Mouse (Mus musculus): Measurements from ENCODE around the gene Tnfrsf26. TPM values are rescaled to one million over a fixed set of nuclear protein-coding genes. Genes with fewer than 3 reads are reported as not detected.

The Tnfrsf26 gene
- polyA plus RNA-seq, 1 experiment, result 7.4 TPM

- no peaks in the 10 kb centered on the region for H3K27me3 ChIP-seq (ENCODE audit: control insufficient read depth, insufficient read depth, low read length)
- H3K36me3 ChIP-seq (ENCODE audit: control insufficient read depth, insufficient read depth, low read length), result no peaks in the 10 kb centered on the region
- H3K4me1 ChIP-seq (replicated peaks; ENCODE audit: control insufficient read depth, insufficient read depth, low read length), result peaks cover 21% of the 10 kb centered on the region
- TF ChIP-seq CTCF (IDR thresholded peaks at IDR 0.05; ENCODE audit: borderline replicate concordance, control insufficient read depth, extremely low read depth, insufficient read depth, low read length, poor library complexity) (no peak), POLR2A (IDR thresholded peaks at IDR 0.05; ENCODE audit: control insufficient read depth, extremely low read depth, insufficient read depth, low read length, poor library complexity) (no peak)
- no peak for DNase-seq
- H3K4me3 ChIP-seq (ENCODE audit: control insufficient read depth, insufficient read depth, low read length), result no peak overlapping the region
- 23% methylated on average over 3 of the region's 3 CpGs for WGBS
- H3K27ac ChIP-seq (ENCODE audit: control insufficient read depth, insufficient read depth, low read length), result no peak overlapping the region; the same call in 1 of the 2 replicates
Observed at GRCm38 (mm10) chr7:143624561-143624960, 4.0 kb downstream of the Tnfrsf26 start.

DNA sequence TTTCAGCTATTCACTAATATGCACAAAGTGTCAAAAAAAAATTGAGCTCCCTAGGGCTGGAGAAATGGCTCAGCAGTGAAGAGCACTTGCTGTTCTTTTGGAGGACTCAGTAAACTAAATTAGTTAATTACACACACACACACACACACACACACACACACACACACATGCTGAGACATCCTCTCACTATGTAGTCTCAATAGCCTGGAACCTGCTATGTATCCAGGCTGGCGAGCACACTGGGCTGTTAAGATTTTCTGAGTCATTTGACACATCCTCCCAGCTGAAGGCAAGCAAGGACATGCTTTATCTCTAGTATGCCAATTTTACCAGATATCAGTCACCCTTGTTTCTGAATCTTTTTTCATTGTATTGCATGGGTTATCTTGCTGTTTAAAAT, 7.6 kb downstream of the Tnfrsf26 start:
- Histone ChIP-seq H3K36me3 (ENCODE audit: control insufficient read depth, insufficient read depth, low read length) (peaks cover 16% of the 10 kb centered on the region), H3K4me1 (replicated peaks; ENCODE audit: control insufficient read depth, insufficient read depth, low read length) (peaks cover 5% of the 10 kb centered on the region), H3K27me3 (ENCODE audit: control insufficient read depth, insufficient read depth, low read length) (no peaks in the 10 kb centered on the region), H3K27ac (ENCODE audit: control insufficient read depth, insufficient read depth, low read length) (no peak overlapping the region), H3K4me3 (ENCODE audit: control insufficient read depth, insufficient read depth, low read length) (no peak overlapping the region)
- TF ChIP-seq CTCF (IDR thresholded peaks at IDR 0.05; ENCODE audit: borderline replicate concordance, control insufficient read depth, extremely low read depth, insufficient read depth, low read length, poor library complexity), result no peak
- TF ChIP-seq POLR2A (IDR thresholded peaks at IDR 0.05; ENCODE audit: control insufficient read depth, extremely low read depth, insufficient read depth, low read length, poor library complexity), result no peak
- 86% methylated on average over 1 of the region's 1 CpGs for WGBS
- DNase-seq, result no peak

DNA sequence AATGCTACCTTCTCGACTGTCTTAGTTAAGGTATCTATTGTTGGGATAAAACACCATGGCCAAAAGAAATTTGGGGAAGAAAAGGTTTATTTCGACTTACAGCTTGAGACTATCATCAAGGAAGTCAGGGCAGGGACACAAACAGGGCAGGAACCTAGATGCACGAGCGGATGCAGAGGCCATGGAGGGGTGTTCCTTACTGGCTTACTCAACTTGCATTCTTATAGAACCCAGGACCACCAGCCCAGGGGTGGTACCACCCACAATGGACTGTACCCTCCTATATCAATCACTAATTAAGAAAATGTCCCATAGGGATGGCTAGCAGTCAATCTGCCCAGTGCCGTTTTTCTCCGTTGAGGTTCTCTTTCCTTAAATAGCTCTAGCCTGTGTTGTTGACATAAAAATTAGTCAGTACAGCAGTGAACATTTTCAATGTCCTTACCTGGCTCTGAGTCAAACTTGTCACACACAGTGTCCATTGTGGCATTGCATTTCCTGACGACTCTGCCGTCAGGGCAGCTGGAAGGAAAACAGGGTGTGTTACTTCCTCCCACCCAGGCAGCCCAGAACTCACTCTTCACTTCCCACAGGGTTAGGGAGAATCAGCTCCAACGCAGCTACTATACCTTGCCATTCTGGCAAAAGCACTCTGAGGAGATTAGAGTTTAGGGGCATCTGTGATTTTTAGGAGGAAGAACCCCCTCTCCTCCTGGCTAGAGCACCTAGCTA, 14.0 kb downstream of the Tnfrsf26 start:
- TF ChIP-seq POLR2A (IDR thresholded peaks at IDR 0.05; ENCODE audit: control insufficient read depth, extremely low read depth, insufficient read depth, low read length, poor library complexity), result no peak
- no peak for TF ChIP-seq CTCF (IDR thresholded peaks at IDR 0.05; ENCODE audit: borderline replicate concordance, control insufficient read depth, extremely low read depth, insufficient read depth, low read length, poor library complexity)
- Histone ChIP-seq H3K36me3 (ENCODE audit: control insufficient read depth, insufficient read depth, low read length) (peaks cover 40% of the 10 kb centered on the region), H3K4me3 (ENCODE audit: control insufficient read depth, insufficient read depth, low read length) (no peak overlapping the region), H3K4me1 (replicated peaks; ENCODE audit: control insufficient read depth, insufficient read depth, low read length) (no peaks in the 10 kb centered on the region), H3K27me3 (ENCODE audit: control insufficient read depth, insufficient read depth, low read length) (no peaks in the 10 kb centered on the region), H3K27ac (ENCODE audit: control insufficient read depth, insufficient read depth, low read length) (no peak overlapping the region)
- no peak for DNase-seq
- 67% methylated on average over 9 of the region's 9 CpGs for WGBS

- Histone ChIP-seq H3K4me1 (replicated peaks; ENCODE audit: control insufficient read depth, insufficient read depth, low read length) (no peaks in the 10 kb centered on the region), H3K36me3 (ENCODE audit: control insufficient read depth, insufficient read depth, low read length) (peaks cover 43% of the 10 kb centered on the region), H3K27me3 (ENCODE audit: control insufficient read depth, insufficient read depth, low read length) (no peaks in the 10 kb centered on the region), H3K27ac (ENCODE audit: control insufficient read depth, insufficient read depth, low read length) (no peak overlapping the region), H3K4me3 (ENCODE audit: control insufficient read depth, insufficient read depth, low read length) (no peak overlapping the region)
- 81% methylated on average over 3 of the region's 3 CpGs for WGBS
- DNase-seq, result peak; percentile 38
- no peak for TF ChIP-seq CTCF (IDR thresholded peaks at IDR 0.05; ENCODE audit: borderline replicate concordance, control insufficient read depth, extremely low read depth, insufficient read depth, low read length, poor library complexity)
- TF ChIP-seq POLR2A (IDR thresholded peaks at IDR 0.05; ENCODE audit: control insufficient read depth, extremely low read depth, insufficient read depth, low read length, poor library complexity), result no peak
Observed at GRCm38 (mm10) chr7:143612215-143612614, 16.3 kb downstream of the Tnfrsf26 start.

- no peak overlapping the region for H3K27ac ChIP-seq (ENCODE audit: control insufficient read depth, insufficient read depth, low read length)
- no peak overlapping the region for H3K4me3 ChIP-seq (ENCODE audit: control insufficient read depth, insufficient read depth, low read length)
- H3K27me3 ChIP-seq (ENCODE audit: control insufficient read depth, insufficient read depth, low read length), result no peaks in the 10 kb centered on the region
- WGBS, result 41% methylated on average over 3 of the region's 3 CpGs
- H3K36me3 ChIP-seq (ENCODE audit: control insufficient read depth, insufficient read depth, low read length), result peaks cover 23% of the 10 kb centered on the region
- TF ChIP-seq CTCF (IDR thresholded peaks at IDR 0.05; ENCODE audit: borderline replicate concordance, control insufficient read depth, extremely low read depth, insufficient read depth, low read length, poor library complexity) (no peak), POLR2A (IDR thresholded peaks at IDR 0.05; ENCODE audit: control insufficient read depth, extremely low read depth, insufficient read depth, low read length, poor library complexity) (no peak)
- DNase-seq, result no peak
- H3K4me1 ChIP-seq (replicated peaks; ENCODE audit: control insufficient read depth, insufficient read depth, low read length), result peaks cover 2% of the 10 kb centered on the region; the same call in 1 of the 2 replicates
Observed at GRCm38 (mm10) chr7:143605321-143605720, 23.2 kb downstream of the Tnfrsf26 start.

- WGBS, result 61% methylated on average over 2 of the region's 2 CpGs
- H3K27me3 ChIP-seq (ENCODE audit: control insufficient read depth, insufficient read depth, low read length), result no peaks in the 10 kb centered on the region
- no peak for DNase-seq
- H3K36me3 ChIP-seq (ENCODE audit: control insufficient read depth, insufficient read depth, low read length), result peaks cover 19% of the 10 kb centered on the region
- H3K4me3 ChIP-seq (ENCODE audit: control insufficient read depth, insufficient read depth, low read length), result no peak overlapping the region
- H3K27ac ChIP-seq (ENCODE audit: control insufficient read depth, insufficient read depth, low read length), result no peak overlapping the region
- TF ChIP-seq POLR2A (IDR thresholded peaks at IDR 0.05; ENCODE audit: control insufficient read depth, extremely low read depth, insufficient read depth, low read length, poor library complexity) (no peak), CTCF (IDR thresholded peaks at IDR 0.05; ENCODE audit: borderline replicate concordance, control insufficient read depth, extremely low read depth, insufficient read depth, low read length, poor library complexity) (no peak)
- peaks cover 2% of the 10 kb centered on the region; the same call in 1 of the 2 replicates for H3K4me1 ChIP-seq (replicated peaks; ENCODE audit: control insufficient read depth, insufficient read depth, low read length)
Observed at GRCm38 (mm10) chr7:143604889-143605288, 23.6 kb downstream of the Tnfrsf26 start.

Measured in thymus, adult 2 months (tissue).